Mouse (Mus musculus) liver, postnatal 0 days (tissue): ENCODE measurements around the gene Hist1h2bb.

Experiments used
- CTCF ChIP-seq: sonication (generic); IDR thresholded peaks from 2 replicates; pipeline ENCODE4 v1.5.1; 2016; ENCODE audit warnings: antibody characterized with exemption, low read depth
- EP300 ChIP-seq: IDR thresholded peaks from 2 replicates; pipeline ENCODE4 v1.6.1; 2016; ENCODE audit warnings: antibody characterized with exemption, low read depth, mild to moderate bottlenecking

GRCm38 (mm10) chr13:23732156-23732804, 14.3 kb upstream of the Hist1h2bb start:
- no peak for TF ChIP-seq EP300
- peak; percentile 94 for TF ChIP-seq CTCF
